Mouse (Mus musculus) telencephalon, adult 2 months (tissue): ENCODE measurements around the gene Styk1.

Experiments used
- DNase-seq: peaks from one replicate; pipeline ENCODE4 v3.0.0-alpha.2; 2011; ENCODE audit warnings: low read depth, low spot score

Gene Styk1

DNA sequence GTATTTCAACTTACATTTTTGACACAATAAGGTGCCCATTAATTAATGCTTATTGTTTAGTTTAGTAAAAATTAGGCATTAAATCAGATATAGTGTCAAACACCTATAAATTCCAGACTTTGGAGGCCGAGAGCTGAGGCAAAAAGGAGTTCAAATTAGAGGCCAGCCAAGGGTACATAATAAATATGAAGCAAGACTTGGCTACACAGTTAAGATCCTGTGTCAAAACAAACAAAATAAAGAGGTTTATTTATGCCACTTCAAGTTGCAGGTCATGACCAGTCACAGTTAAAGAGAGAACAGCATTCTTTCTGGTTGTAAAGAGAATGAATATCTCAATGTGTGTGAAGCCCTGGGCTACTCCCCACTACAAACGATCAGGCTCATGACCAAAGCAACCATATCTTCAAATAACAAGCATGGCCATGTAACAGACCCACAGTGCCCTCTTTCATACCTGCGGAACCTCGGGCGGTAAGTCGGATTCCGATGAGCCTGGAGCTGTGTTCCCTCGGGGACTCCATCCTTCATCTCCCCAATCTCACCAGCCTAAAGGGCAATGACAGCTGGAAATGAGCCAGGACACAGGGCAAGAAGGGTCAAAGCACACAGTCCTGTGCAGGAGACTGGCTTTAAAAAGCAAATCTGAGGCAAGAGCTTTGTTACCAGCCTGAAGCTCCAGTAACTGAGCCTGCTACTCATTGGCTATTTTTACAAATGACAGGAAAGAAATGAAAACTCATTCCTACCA, 16.6 kb upstream of the Styk1 start:
- no peak for DNase-seq

DNA sequence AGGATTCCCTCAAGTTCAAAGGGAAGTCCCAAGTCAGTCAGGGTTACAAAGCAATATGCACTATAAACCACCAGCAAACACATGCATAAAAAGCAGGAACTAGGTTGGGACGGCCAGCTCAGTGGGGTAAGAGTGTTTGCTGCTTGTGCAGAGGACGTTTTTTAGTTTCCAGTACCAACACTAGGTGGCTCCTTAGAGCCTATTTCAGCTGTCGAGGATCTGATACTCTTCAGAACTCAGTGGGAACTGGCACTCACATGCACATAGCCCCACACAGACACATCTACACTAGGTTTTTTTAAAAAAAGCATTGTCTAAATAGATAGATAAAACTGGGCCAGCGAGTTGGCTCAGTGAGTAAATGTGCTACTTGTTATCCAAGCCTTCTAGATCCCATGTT, 13.7 kb upstream of the Styk1 start:
- DNase-seq = no peak

DNA sequence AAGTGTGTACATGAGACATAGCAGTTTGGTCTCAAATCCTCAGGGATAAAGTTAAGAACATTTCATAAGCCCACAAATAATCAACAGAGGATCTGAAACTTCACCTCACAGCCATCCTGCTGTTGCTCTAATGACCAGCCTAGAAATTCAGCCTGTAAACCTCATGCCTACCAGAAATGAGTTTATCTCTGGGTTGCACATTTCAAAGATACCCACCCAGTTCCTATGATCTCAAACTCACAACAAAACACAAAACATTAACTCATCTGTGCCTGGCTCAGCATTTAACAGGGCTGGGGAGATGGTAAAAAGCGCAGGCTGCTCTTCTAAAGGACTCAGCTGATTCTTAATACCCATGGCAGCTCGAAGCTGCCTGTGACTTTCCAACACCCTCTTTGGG, 11.0 kb upstream of the Styk1 start:
- no peak for DNase-seq

DNA sequence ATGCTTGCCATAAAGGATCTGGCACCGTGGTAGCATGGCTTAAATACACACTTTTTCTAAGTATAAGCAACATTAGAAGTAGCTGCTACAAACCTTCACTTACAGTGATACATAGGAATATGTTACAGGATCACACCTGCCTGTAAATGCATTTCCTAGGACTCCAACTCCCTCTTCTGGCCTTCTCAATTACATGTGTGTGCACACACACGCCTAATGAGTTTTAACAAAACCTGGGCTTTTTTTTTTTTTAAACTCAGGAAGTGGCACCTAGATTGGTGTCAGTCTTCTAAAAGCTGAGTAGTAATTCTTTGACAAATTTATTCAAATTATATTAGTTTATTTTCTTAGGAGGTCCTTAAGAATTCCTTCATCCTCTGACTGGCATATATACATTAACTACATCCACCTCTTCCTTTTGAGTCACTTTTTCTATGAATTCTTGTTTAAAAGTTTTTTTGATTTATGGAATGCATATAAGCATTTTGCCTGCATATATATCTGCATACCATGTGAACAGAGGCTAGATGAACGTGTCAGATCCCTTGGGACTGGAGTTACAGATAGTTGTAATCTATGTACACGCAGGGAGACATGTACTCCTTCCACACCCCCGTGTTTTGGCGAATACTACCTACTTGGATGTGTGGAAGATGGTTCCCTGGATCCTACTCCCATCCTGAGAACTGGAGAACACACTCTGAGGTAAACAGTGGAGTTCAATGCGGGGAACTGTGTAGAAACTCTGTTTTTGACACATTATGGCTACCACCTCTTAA, 9.8 kb upstream of the Styk1 start:
- DNase-seq = no peak

DNA sequence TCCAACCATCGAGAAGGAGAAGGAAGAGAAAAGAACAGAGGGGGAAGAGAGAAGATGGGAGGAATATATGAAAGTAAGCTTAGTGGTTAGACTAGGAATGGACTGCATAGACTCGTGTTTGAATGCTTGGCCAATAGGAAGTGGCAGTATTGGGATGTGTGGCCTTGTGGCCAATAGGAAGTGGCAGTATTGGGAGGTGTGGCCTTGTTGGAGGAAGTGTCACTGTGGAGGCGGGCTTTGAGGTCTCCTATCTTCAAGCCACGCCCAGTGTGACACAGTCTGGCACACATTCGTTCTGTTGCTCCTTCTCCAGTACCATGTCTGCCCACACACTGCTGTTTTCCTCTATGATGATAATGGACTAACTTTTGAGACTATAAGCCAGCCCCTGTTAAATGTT, 7.3 kb upstream of the Styk1 start:
- no peak for DNase-seq

DNA sequence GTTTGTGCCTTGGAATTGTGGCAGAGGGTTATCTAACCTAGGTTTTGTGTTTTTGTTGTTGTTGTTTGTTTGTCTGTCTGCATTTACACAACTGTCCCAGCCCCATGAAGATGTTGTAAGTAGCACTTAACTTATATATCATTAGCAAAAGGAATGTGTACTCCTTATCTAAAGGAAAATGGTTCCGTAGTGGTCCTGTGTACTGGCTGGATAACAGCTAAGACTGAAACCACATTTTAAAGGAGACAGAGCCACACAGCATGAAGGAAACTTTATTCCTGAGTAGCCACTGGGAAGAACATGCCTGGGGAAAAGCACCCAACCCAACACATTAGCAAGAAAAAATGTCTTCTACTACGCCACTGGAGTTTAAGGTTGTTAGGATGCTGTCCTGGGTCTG, 6.1 kb upstream of the Styk1 start:
- no peak for DNase-seq

DNA sequence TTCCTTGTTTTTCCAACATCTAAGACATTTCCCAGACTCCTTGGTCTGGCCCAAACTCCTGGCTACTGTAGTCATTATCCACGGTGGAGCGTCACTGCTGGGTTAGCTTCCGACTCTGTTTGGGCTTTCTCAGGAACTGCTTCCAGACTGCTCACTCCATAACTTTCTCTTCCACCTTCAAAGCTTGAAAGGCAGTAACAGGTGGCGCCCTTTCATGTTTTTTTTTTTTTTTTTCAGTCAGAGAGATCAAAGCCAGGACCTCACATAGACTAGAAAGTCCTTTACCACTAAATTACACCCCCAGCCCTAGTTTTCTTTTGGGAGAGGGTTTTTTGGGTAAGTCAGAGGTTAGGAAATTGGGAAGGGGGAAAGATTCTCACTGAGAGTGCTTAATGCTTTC, 1.5 kb upstream of the Styk1 start:
- DNase-seq = no peak

DNA sequence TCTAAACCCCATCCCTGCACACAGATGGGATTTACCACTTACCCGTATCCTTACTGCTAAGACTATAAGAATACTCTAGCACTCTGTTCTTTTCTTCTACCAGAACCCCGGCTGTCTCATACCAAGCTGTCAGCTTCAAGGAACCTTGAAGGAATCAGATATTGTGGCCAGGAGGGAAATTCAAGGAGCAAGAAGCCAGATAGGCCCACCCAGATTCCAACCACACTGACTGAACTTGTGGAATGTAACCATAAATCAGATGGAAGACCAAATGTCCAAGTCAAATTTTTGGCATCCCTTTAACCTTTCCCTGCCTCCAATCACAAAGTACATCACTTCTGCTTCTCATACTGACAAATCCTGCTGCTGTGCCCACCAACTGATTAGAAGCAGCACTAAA, 6.4 kb downstream of the Styk1 start:
- no peak for DNase-seq

DNA sequence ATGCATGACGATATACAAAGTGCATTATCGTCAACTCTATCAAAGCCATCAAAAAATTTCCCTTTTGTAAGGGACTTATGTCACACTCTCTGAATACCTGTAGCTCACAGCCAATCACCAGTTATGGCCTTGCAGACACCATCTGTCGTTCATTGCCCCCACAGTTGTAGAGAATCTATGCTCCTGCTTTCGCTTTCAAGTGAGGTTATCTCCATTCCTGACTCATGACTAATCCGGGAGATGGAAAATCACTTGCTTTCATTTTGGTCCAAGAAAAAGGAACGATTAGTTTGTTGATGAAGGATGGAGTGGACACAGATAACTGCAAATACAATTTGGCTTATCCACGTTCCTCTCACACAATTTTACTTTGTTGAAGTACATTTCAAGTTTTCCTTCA, 9.1 kb downstream of the Styk1 start:
- no peak for DNase-seq

DNA sequence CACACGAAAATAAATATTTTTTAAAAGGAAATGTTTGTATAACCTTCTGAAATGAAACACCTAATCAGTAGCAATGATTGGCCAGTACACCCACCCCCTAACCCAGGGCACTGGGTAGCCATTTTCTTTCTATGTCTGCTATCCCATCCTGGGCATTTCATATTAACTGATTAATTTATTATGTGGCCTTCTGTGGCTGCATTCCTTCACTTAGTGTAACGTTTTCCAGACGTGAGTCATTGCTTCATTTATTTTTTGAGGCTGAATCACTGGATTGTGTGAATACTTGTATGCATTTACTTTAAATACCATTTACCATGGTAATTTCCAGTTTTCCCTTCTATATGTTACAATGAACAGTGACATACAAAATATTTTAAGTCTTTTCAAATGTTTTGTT, 13.3 kb downstream of the Styk1 start:
- no peak for DNase-seq

DNA sequence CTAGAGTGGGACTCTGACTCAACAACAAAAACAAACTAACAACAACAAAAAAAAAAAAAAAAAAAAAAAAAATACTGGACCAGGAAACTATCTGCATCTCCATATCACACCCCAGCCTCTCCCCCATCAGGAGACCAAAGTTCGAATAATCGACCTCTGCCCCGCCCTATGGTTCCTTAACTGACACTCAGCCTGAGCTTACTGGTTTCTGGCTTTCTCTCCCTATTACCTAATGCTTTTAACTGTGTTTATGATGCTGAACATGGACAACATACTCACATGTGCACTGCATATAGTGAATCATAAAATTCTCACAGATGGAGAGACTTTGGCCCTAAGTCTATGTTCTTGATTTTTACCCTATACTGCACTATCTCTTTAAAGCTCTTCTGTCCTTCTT, 14.1 kb downstream of the Styk1 start:
- DNase-seq = no peak

DNA sequence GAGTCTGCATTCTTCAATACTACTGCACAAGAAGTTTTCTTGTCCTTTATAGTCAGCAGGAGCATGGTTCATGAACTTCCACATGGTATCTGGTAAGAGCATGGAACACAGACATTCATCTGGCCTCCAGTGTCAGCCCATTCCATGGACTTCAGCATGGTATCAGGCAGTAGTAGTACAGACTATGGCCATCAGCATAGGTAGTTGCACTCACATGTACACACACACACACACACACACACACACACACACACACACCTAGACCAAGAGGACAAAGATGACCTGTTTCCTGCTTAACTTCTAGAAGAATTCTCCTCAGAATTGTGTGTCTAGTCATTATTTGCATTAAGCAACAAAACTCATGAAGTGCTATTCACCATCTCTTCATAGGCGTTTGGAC, 14.6 kb downstream of the Styk1 start:
- DNase-seq = no peak

DNA sequence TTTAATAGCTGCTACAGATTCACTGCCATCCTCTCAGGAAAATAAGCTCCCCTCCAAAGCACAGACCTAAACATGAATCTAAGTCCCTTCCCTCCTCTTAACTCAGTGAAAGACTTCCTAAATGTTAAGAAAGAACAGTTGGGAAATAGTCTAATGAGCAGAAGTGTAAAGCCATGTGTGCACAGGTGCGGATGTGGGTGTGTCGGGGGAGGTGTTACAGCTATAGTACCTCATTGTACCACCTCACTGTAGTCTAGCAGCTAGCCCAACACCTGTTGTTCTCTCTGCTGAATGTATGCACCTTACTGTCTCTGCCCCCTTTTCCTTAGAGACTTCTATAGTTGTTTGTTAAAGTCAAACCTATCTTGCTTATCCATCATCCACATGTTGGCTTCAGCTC, 26.3 kb downstream of the Styk1 start:
- DNase-seq = no peak

DNA sequence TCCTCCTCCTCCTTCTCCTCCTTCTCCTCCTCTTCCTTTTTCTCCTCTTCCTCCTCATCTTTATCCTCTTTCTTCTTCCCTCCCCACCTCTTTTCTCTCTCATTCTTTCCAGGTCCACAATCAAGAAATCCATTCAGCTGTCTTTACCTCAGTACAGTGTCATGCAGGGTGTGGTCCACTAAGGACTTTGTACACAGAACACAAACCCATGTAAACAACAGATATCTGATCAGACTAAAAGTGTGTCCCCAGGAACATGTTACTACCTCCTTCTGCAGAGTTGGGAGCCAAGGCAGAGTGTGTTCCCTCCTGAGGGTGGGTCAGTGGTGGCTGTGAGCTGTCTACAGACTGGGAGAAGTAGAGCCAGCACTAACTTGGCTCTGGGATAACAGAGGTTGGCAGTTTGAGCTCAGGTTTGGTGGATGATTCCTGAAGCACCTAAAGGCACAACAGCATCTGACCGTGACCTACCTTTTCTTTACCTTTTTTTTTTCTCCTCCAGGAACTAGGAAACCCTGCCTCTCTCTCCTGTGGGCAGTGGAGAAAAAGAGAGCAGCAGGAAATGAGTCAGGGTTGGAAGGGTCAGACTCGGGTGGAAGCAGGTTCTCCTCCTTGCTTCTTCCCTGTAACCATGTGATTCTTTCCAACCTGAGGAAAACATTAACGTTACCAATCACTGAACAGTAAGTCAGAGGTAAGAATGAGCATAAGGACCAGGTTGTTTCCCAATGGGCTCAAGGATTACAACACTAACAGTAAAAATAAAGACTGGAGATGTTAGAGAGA, 31.4 kb downstream of the Styk1 start:
- no peak for DNase-seq

DNA sequence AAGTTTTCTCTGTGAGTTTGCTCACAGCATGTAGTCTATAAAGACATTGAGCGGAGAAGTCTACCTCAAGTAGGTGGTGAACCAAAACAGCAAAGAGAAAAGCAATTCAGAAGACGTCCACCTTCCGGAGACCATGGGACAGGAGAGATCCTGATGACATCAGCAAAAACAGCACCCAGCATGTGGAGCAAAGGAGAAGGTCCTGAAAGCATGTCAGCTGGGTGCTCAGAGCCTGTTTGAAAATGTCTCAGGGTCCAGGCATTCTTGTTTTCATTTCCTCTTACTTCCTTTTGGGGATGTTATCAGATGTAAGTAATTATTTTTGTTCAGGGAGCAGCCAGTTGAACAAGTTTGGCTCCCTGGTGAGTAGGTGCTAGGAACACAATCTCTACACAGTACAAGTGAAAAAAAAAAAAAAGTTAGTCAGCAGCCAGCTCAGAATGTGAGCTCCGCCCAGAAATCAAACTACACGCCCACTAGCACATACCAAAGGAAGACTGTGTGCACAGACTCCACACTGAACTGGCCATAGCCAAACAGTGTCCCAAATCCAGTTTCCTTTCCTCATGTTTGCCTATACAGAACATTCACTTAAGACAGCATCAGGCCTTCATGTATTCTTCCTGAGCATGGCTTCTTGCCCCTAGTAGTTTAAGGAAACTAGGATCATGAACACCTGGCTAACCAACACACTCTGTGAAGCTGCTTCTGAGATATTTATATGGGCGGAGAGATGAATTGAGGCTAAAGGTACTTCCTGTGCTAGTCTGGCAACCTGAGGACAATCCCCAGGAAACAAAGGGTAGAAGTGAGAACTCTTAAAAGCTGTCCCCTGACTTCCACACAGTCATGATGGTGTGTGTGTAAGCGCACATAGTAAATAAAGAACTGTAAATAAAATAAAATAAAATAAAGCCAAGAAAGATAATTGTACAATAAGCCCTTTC, 37.0 kb downstream of the Styk1 start:
- no peak for DNase-seq

DNA sequence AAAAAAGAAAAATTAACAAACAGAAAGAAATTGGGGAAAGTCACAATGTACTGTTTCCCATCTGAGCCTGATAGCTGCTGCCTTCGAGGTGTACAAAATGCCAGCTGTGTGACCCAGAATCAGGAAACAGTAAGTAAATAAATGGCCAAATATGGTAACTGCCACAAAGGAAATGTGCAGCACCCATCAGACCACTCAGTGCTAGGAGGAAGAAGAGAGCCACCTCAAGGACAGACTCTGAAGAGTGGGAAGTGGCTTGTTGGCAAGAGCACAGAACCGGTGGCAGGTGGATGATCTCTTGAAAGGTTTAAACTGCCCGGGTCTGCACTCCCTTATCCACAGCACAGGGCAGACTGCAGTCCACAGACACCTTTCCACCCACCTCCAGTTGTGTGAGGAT, 45.4 kb downstream of the Styk1 start:
- no peak for DNase-seq

DNA sequence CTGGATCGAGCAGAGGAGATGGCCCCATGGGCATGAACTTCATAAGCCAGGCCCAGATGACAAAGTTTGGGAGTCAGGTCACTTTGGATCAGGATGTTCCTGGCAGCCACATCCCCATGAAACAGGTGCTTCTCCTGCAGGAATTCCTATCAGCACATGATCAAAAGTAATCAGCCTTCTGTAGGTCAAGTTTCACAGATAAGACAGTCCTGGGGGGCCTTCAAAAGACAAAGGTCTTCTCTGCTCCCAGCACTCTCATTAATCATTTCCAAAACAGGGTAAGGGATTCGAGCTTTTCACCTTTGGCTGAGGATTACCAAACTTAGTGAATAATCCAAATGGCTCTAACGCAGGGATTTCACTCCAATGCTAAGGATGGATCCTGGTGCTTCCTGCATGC, 48.6 kb downstream of the Styk1 start:
- DNase-seq = no peak

DNA sequence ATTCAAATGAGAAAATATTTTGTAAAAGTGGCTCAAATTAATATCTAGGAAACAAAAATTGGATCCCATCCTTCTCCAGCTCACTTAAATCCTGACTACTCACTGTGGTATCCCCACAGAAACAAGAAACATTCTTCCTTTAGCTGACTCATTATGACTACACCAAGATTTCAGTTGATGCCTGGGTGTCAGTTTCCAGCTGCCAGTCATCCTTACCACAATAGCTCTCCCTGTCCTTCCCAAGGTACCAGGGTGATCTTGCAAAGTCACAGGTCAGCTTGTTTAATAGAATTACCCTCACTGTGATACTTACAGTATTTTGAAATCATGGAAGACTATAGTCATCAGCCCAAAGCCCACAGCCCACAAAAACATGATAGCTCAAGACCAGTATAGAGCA, 54.9 kb downstream of the Styk1 start:
- DNase-seq = no peak

DNA sequence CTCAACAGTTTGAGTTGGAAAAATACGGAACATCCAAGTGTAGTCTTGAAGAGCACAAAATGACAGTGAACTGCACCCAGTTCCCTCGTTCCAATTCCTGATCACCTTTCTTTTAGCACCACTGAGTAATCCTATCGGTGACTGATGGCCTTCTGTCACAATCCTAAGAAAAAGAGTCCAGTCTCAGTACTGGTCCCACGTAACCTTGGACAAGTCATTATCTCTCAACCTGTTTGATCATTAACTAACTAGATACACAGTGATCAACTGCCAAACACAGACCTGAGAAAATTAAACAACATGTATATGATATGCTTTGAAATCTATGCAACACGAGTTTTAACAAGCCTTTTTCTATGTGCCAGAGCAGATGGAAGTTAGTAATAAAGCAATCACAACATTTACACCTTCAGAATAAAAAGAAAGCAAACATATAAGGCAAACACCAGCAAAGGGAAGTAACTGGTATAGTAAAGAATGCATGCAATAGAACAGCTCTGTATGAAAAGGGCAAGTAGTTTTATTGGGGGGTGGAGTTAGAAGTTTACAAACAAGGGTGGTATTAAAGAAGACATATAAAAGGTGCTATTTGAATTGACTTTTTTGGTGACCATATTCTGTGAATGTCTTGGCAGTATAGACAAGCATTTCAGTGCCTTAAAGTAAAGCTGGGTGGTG, 58.8 kb downstream of the Styk1 start:
- no peak for DNase-seq

DNA sequence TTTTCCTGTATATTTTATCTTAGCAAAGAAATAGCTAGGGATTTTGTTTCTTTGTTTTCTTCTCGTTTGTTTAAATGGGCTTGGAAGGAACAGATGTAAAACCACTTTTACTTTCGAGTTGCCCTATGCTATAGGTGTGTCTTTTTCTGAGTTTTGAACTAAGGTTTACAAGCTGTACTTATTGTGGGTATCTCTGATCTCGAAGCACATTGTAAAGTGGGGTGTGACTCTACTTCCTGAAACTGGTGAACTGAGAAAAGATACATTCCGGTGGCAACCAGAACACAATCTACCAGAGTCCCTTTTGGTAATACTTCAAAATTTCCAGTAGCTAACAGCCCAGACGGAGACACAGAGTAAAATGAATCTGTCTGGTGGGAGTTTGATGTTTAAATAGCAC, 59.5 kb downstream of the Styk1 start:
- no peak for DNase-seq
